Mouse (Mus musculus) thymus, adult 2 months (tissue): Measurements from ENCODE around the gene Thbs4.

Experiments
- CTCF ChIP-seq: fragments of 200-500 bp; IDR thresholded peaks from 2 replicates; pipeline ENCODE4 v1.5.1; 2012; ENCODE audit warnings: mild to moderate bottlenecking, control low read depth, low read length, moderate library complexity, borderline replicate concordance; ENCODE audit not compliant: control insufficient read depth, poor library complexity, insufficient read depth; ENCODE audit errors: extremely low read depth
- POLR2A ChIP-seq: fragments of 200-500 bp; IDR thresholded peaks from 2 replicates; pipeline ENCODE4 v1.6.1; 2012; ENCODE audit warnings: mild to moderate bottlenecking, low read length, control low read depth, moderate library complexity; ENCODE audit not compliant: control insufficient read depth, poor library complexity, insufficient read depth; ENCODE audit errors: extremely low read depth

- TF ChIP-seq CTCF (no peak), POLR2A (no peak)
These were observed 88.1 kb downstream of the Thbs4 start for GRCm38 (mm10) chr13:92706342-92707061.
